Mouse (Mus musculus) forebrain, embryonic 12.5 days (tissue): Measurements from ENCODE around the gene Mast4. TPM values are rescaled to one million over a fixed set of nuclear protein-coding genes. Genes with fewer than 3 reads are reported as not detected.

Experiments used
- ATAC-seq: fragments of 200-750 bp; cut with Nextera tagmentation; 2 replicates; pipeline ENCODE4 v1.8.0; 2017; ENCODE audit warnings: moderate TSS enrichment; ENCODE audit not compliant: low FRiP score
- H3K27ac ChIP-seq: fragments of 300-500 bp; sonication (generic); 2 replicates; pipeline ENCODE4 v1.5.1; 2016; ENCODE audit warnings: mild to moderate bottlenecking
- H3K27me3 ChIP-seq: fragments of 300-500 bp; sonication (generic); 2 replicates; pipeline ENCODE4 v1.6.1; 2016; ENCODE audit warnings: mild to moderate bottlenecking
- H3K36me3 ChIP-seq: fragments of 300-500 bp; sonication (generic); replicated peaks from 2 replicates; pipeline ENCODE4 v1.6.1; 2016; ENCODE audit warnings: mild to moderate bottlenecking
- H3K4me1 ChIP-seq: fragments of 300-500 bp; sonication (generic); 2 replicates; pipeline ENCODE4 v1.6.1; 2016
- H3K4me2 ChIP-seq: fragments of 300-500 bp; sonication (generic); 2 replicates; pipeline ENCODE4 v1.6.1; 2016; ENCODE audit warnings: mild to moderate bottlenecking, moderate library complexity
- H3K4me3 ChIP-seq: fragments of 300-500 bp; sonication (generic); replicated peaks from 2 replicates; pipeline ENCODE4 v1.5.1; 2016; ENCODE audit warnings: mild to moderate bottlenecking
- H3K9ac ChIP-seq: fragments of 300-500 bp; sonication (generic); 2 replicates; pipeline ENCODE4 v1.6.1; 2016; ENCODE audit warnings: mild to moderate bottlenecking
- H3K9me3 ChIP-seq: fragments of 300-500 bp; sonication (generic); 2 replicates; pipeline ENCODE4 v1.6.1; 2016
- WGBS: fragments of 180-500 bp; shearing (Covaris S2); methylation state at CpG from one replicate; pipeline ENCODE4 v1.1.7; 2016; 5-methylcytosine and 5-hydroxymethylcytosine counted together
- polyA plus RNA-seq: library from polyadenylated mRNA; unstranded; fragments of >200 nt; fragmentation: Nextera tagmentation; extraction: Ambion mirVana; gene quantifications from 2 replicates; pipeline ENCODE4 v1.2.1, GENCODE M21; 2016

Mast4 gene
- polyA plus RNA-seq, 1 experiment from 2014 or later: 21.5 TPM

GRCm38 (mm10) chr13:102764218-102764617 lies 570.1 kb downstream of the Mast4 start:
- Histone ChIP-seq H3K36me3 (peaks cover 5% of the 10 kb centered on the region; the same call in 1 of the 2 replicates), H3K27ac (no peak overlapping the region), H3K9me3 (no peaks in the 10 kb centered on the region), H3K4me2 (no peak overlapping the region), H3K4me1 (peaks cover 17% of the 10 kb centered on the region; the same call in 1 of the 2 replicates), H3K27me3 (no peaks in the 10 kb centered on the region), H3K4me3 (no peak overlapping the region), H3K9ac (no peak overlapping the region)
- 96% methylated on average over 1 of the region's 1 CpGs for WGBS
- ATAC-seq: no peak

- 95% methylated on average over 10 of the region's 10 CpGs for WGBS
These were observed 572.1 kb downstream of the Mast4 start for GRCm38 (mm10) chr13:102762203-102762602.

GRCm38 (mm10) chr13:102761410-102761809 lies 572.9 kb downstream of the Mast4 start:
- no peak overlapping the region for H3K27ac ChIP-seq
- no peak overlapping the region for H3K4me3 ChIP-seq
- no peak overlapping the region for H3K4me2 ChIP-seq
- H3K4me1 ChIP-seq: peaks cover 11% of the 10 kb centered on the region; the same call in 1 of the 2 replicates
- no peak for ATAC-seq
- H3K9ac ChIP-seq: no peak overlapping the region
- H3K27me3 ChIP-seq: no peaks in the 10 kb centered on the region
- peaks cover 21% of the 10 kb centered on the region for H3K36me3 ChIP-seq
- 90% methylated on average over 9 of the region's 9 CpGs for WGBS
- no peaks in the 10 kb centered on the region for H3K9me3 ChIP-seq

More at GRCm38 (mm10) chr13:102762203-102762602, 572.1 kb downstream of the Mast4 start:
- Histone ChIP-seq H3K27me3 (no peaks in the 10 kb centered on the region), H3K4me3 (no peak overlapping the region), H3K4me2 (no peak overlapping the region), H3K4me1 (peaks cover 11% of the 10 kb centered on the region; the same call in 1 of the 2 replicates), H3K27ac (no peak overlapping the region), H3K36me3 (peaks cover 20% of the 10 kb centered on the region), H3K9me3 (no peaks in the 10 kb centered on the region), H3K9ac (no peak overlapping the region)
- ATAC-seq: no peak

- Histone ChIP-seq H3K27ac (no peak overlapping the region), H3K36me3 (peaks cover 20% of the 10 kb centered on the region), H3K4me2 (no peak overlapping the region), H3K4me1 (no peaks in the 10 kb centered on the region; the same call in 1 of the 2 replicates), H3K4me3 (no peak overlapping the region), H3K9me3 (no peaks in the 10 kb centered on the region), H3K9ac (no peak overlapping the region), H3K27me3 (no peaks in the 10 kb centered on the region)
- 97% methylated on average over 6 of the region's 6 CpGs for WGBS
- no peak for ATAC-seq
These were observed 576.3 kb downstream of the Mast4 start for GRCm38 (mm10) chr13:102758021-102758420.

- no peak overlapping the region for H3K4me3 ChIP-seq
- no peak overlapping the region for H3K9ac ChIP-seq
- no peak overlapping the region for H3K4me2 ChIP-seq
- ATAC-seq: no peak
- no peaks in the 10 kb centered on the region for H3K9me3 ChIP-seq
- H3K27ac ChIP-seq: no peak overlapping the region
- peaks cover 23% of the 10 kb centered on the region for H3K36me3 ChIP-seq
- WGBS: 92% methylated on average over 8 of the region's 8 CpGs
- no peaks in the 10 kb centered on the region for H3K4me1 ChIP-seq
- H3K27me3 ChIP-seq: no peaks in the 10 kb centered on the region
These were observed 578.2 kb downstream of the Mast4 start for GRCm38 (mm10) chr13:102756071-102756470.

GRCm38 (mm10) chr13:102755124-102755523 lies 579.2 kb downstream of the Mast4 start:
- no peak overlapping the region for H3K4me3 ChIP-seq
- H3K36me3 ChIP-seq: peaks cover 31% of the 10 kb centered on the region
- ATAC-seq: no peak
- no peak overlapping the region for H3K27ac ChIP-seq
- no peak overlapping the region for H3K4me2 ChIP-seq
- H3K9ac ChIP-seq: no peak overlapping the region
- H3K9me3 ChIP-seq: no peaks in the 10 kb centered on the region
- WGBS: 97% methylated on average over 8 of the region's 8 CpGs
- no peaks in the 10 kb centered on the region for H3K4me1 ChIP-seq
- H3K27me3 ChIP-seq: no peaks in the 10 kb centered on the region

- ATAC-seq: no peak
- Histone ChIP-seq H3K9me3 (no peaks in the 10 kb centered on the region), H3K4me3 (no peak overlapping the region), H3K27me3 (no peaks in the 10 kb centered on the region), H3K36me3 (peaks cover 35% of the 10 kb centered on the region), H3K27ac (no peak overlapping the region), H3K4me1 (no peaks in the 10 kb centered on the region), H3K9ac (no peak overlapping the region), H3K4me2 (no peak overlapping the region)
- WGBS: 91% methylated on average over 19 of the region's 19 CpGs
These were observed 580.4 kb downstream of the Mast4 start for GRCm38 (mm10) chr13:102753714-102754556.

- H3K27ac ChIP-seq: no peak overlapping the region
- H3K9ac ChIP-seq: no peak overlapping the region
- ATAC-seq: no peak
- WGBS: 92% methylated on average over 10 of the region's 10 CpGs
- H3K4me1 ChIP-seq: no peaks in the 10 kb centered on the region
- no peaks in the 10 kb centered on the region for H3K27me3 ChIP-seq
- H3K36me3 ChIP-seq: peaks cover 20% of the 10 kb centered on the region
- no peak overlapping the region for H3K4me2 ChIP-seq
- no peak overlapping the region for H3K4me3 ChIP-seq
- H3K9me3 ChIP-seq: no peaks in the 10 kb centered on the region
These were observed 584.4 kb downstream of the Mast4 start for GRCm38 (mm10) chr13:102749891-102750290.

GRCm38 (mm10) chr13:102749194-102749593 lies 585.1 kb downstream of the Mast4 start:
- H3K4me1 ChIP-seq: no peaks in the 10 kb centered on the region
- H3K4me3 ChIP-seq: no peak overlapping the region
- H3K36me3 ChIP-seq: peaks cover 20% of the 10 kb centered on the region
- H3K9ac ChIP-seq: no peak overlapping the region
- H3K27ac ChIP-seq: no peak overlapping the region
- no peaks in the 10 kb centered on the region for H3K27me3 ChIP-seq
- H3K4me2 ChIP-seq: no peak overlapping the region
- H3K9me3 ChIP-seq: no peaks in the 10 kb centered on the region
- 73% methylated on average over 6 of the region's 6 CpGs for WGBS
- ATAC-seq: no peak

GRCm38 (mm10) chr13:102746803-102747561 lies 587.3 kb downstream of the Mast4 start:
- Histone ChIP-seq H3K36me3 (peaks cover 20% of the 10 kb centered on the region), H3K4me1 (no peaks in the 10 kb centered on the region), H3K4me2 (no peak overlapping the region), H3K27ac (no peak overlapping the region), H3K27me3 (no peaks in the 10 kb centered on the region), H3K9me3 (no peaks in the 10 kb centered on the region), H3K9ac (no peak overlapping the region), H3K4me3 (no peak overlapping the region)
- ATAC-seq: no peak
- WGBS: 88% methylated on average over 17 of the region's 17 CpGs

GRCm38 (mm10) chr13:102745626-102746342 lies 588.5 kb downstream of the Mast4 start:
- no peak overlapping the region for H3K4me2 ChIP-seq
- no peaks in the 10 kb centered on the region for H3K27me3 ChIP-seq
- no peak overlapping the region for H3K4me3 ChIP-seq
- H3K9me3 ChIP-seq: no peaks in the 10 kb centered on the region
- no peak for ATAC-seq
- H3K4me1 ChIP-seq: no peaks in the 10 kb centered on the region
- peaks cover 15% of the 10 kb centered on the region for H3K36me3 ChIP-seq
- H3K9ac ChIP-seq: no peak overlapping the region
- no peak overlapping the region for H3K27ac ChIP-seq
- 86% methylated on average over 9 of the region's 9 CpGs for WGBS

GRCm38 (mm10) chr13:102745270-102745600 lies 589.1 kb downstream of the Mast4 start:
- H3K9ac ChIP-seq: no peak overlapping the region
- no peaks in the 10 kb centered on the region for H3K4me1 ChIP-seq
- H3K27ac ChIP-seq: no peak overlapping the region
- WGBS: 95% methylated on average over 3 of the region's 3 CpGs
- H3K4me3 ChIP-seq: no peak overlapping the region
- peak; percentile 64 for ATAC-seq
- no peaks in the 10 kb centered on the region for H3K9me3 ChIP-seq
- peaks cover 11% of the 10 kb centered on the region for H3K36me3 ChIP-seq
- no peaks in the 10 kb centered on the region for H3K27me3 ChIP-seq
- no peak overlapping the region for H3K4me2 ChIP-seq
